Mouse (Mus musculus) hindbrain, embryonic 15.5 days (tissue): ENCODE measurements around the gene Ehhadh. TPM values are rescaled to one million over a fixed set of nuclear protein-coding genes. Genes with fewer than 3 reads are reported as not detected.
"Not testable (repeated sequence)": the region's sequence is repeated elsewhere in the genome, so short reads cannot be mapped to it uniquely, and the experiment has no call there.

ENCODE experiments used
- ATAC-seq: fragments of 200-750 bp; cut with Nextera tagmentation; 2 replicates; pipeline ENCODE4 v1.8.0; 2017; ENCODE audit warnings: low read depth, moderate number of reproducible peaks, moderate TSS enrichment; ENCODE audit not compliant: low FRiP score
- H3K27ac ChIP-seq: fragments of 300-500 bp; sonication (generic); replicated peaks from 2 replicates; pipeline ENCODE4 v1.5.1; 2015; ENCODE audit warnings: mild to moderate bottlenecking, inconsistent platforms
- H3K27me3 ChIP-seq: fragments of 300-500 bp; sonication (generic); 2 replicates; pipeline ENCODE4 v1.6.1; 2015; ENCODE audit warnings: control low read depth, inconsistent platforms
- H3K36me3 ChIP-seq: fragments of 300-500 bp; sonication (generic); 2 replicates; pipeline ENCODE4 v1.6.1; 2015; ENCODE audit warnings: control low read depth, inconsistent platforms
- H3K4me1 ChIP-seq: fragments of 300-500 bp; sonication (generic); replicated peaks from 2 replicates; pipeline ENCODE4 v1.6.1; 2015; ENCODE audit warnings: control low read depth, inconsistent platforms
- H3K4me2 ChIP-seq: fragments of 300-500 bp; sonication (generic); 2 replicates; pipeline ENCODE4 v1.6.1; 2015; ENCODE audit warnings: moderate library complexity, mild to moderate bottlenecking, inconsistent platforms
- H3K4me3 ChIP-seq: fragments of 300-500 bp; sonication (generic); 2 replicates; pipeline ENCODE4 v1.5.1; 2015; ENCODE audit warnings: mild to moderate bottlenecking, inconsistent platforms
- H3K9ac ChIP-seq: fragments of 300-500 bp; sonication (generic); 2 replicates; pipeline ENCODE4 v1.6.1; 2015; ENCODE audit warnings: inconsistent platforms
- H3K9me3 ChIP-seq: fragments of 300-500 bp; sonication (generic); 2 replicates; pipeline ENCODE4 v1.6.1; 2016; ENCODE audit warnings: control low read depth, inconsistent platforms
- WGBS: fragments of 180-500 bp; shearing (Covaris S2); methylation state at CpG from one replicate; pipeline ENCODE4 v1.1.7; 2015; 5-methylcytosine and 5-hydroxymethylcytosine counted together
- polyA plus RNA-seq: library from polyadenylated mRNA; unstranded; fragments of >200 nt; fragmentation: Nextera tagmentation; extraction: Ambion mirVana; gene quantifications from 2 replicates; pipeline ENCODE4 v1.2.1, GENCODE M21; 2015

Ehhadh gene
- polyA plus RNA-seq, 1 experiment from 2014 or later = 1.8 TPM

DNA sequence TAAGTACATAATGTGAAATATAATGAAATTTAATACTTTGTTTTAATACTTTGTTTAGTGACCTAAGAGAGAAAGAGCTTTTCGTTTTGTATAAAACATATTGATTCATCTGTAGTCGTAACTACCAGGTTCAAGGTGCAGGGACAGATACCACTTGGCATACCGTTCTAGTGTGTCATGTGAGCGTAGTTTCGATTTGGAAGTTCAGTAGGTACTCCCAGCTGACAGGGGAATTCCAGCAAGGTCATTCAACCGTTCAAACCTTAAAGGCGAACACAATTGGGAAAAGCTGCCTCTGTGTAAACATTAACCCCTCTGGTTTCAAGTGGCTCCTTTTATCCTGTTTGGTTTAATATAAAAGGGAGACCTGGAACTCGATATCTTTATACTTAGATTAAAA, 31.0 kb upstream of the Ehhadh start:
- no peak overlapping the region for H3K4me2 ChIP-seq
- no peak overlapping the region for H3K9ac ChIP-seq
- H3K27ac ChIP-seq = no peak overlapping the region
- H3K4me1 ChIP-seq = peaks cover 8% of the 10 kb centered on the region; the same call in 1 of the 2 replicates
- H3K9me3 ChIP-seq = no peaks in the 10 kb centered on the region
- H3K4me3 ChIP-seq = no peak overlapping the region
- no peak for ATAC-seq
- 48% methylated on average over 8 of the region's 8 CpGs for WGBS
- no peaks in the 10 kb centered on the region for H3K27me3 ChIP-seq
- no peaks in the 10 kb centered on the region for H3K36me3 ChIP-seq

GRCm38 (mm10) chr16:21818132-21818531, 30.5 kb upstream of the Ehhadh start:
- Histone ChIP-seq H3K27me3 (no peaks in the 10 kb centered on the region), H3K4me3 (no peak overlapping the region), H3K9ac (no peak overlapping the region), H3K4me1 (peaks cover 8% of the 10 kb centered on the region; the same call in 1 of the 2 replicates), H3K9me3 (no peaks in the 10 kb centered on the region), H3K36me3 (no peaks in the 10 kb centered on the region), H3K4me2 (no peak overlapping the region), H3K27ac (no peak overlapping the region)
- ATAC-seq = no peak
- WGBS = 42% methylated on average over 9 of the region's 9 CpGs

DNA sequence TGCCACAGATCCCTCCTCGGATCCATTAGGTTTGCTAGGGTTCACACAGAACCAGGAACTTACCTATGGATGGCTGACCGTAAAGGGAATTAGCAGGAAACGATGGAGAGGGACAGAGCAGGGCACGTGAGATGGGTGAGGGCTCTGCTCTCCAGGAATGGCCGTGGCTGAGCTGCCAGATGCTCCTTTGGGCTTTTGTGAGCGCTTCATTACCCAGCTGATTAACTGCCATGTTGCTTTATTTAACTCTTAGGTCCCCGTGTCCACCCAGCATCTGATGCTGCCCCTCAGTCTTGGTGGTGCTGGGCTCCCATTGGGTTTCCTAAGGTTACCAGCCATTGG, 28.0 kb upstream of the Ehhadh start:
- no peaks in the 10 kb centered on the region for H3K27me3 ChIP-seq
- peak overlapping the region; percentile 10 for H3K4me2 ChIP-seq
- 0 out of 2 replicates have a peak, but pooled peaks cover 3% of the 10 kb centered on the region for H3K36me3 ChIP-seq
- ATAC-seq = peak; percentile 59; the same call in 1 of the 2 replicates
- peak overlapping the region; percentile 42; the same call in 1 of the 2 replicates for H3K27ac ChIP-seq
- no peaks in the 10 kb centered on the region for H3K9me3 ChIP-seq
- no peak overlapping the region for H3K9ac ChIP-seq
- no peak overlapping the region for H3K4me3 ChIP-seq
- WGBS = 38% methylated on average over 7 of the region's 7 CpGs
- peaks cover 8% of the 10 kb centered on the region; the same call in 1 of the 2 replicates for H3K4me1 ChIP-seq

DNA sequence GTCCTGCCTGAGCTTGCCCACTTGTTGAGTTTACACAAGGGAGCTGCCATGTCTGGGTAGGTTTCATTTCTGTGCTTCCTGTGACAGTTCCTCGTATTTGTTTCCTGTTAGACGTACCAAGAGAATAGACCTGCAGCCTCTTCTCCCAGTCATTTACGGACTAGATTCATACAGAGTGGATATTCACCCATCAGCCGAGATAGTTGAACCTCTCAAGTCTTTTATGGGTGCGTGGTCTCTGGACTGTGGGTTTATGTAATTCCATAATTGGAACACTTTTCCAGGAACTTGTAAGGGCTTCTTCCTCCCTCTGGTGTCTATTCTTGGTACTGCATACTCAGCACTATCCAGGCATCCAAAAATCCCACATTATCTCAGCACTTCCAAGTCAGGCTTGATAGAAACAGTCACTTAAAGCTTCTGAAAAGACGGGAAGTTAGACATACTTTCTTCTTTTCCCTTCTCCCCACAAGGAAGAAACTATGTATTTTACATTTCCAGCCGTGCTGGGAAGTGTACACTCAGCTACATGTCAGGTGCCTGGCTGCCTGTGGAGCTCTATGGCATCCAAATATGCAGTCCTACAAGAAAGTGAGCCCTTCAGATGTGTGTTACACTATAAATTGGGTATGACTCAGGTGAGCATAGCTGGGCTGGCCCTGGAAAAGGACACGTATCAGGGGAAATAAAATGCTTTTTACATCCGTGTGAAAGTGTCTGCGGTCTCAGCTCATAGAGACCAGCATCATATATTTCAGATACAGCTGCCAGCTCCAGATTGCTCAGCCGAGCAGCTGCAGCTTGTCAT, 27.5 kb upstream of the Ehhadh start:
- Histone ChIP-seq H3K4me2 (peak overlapping the region; percentile 10; the same call in 1 of the 2 replicates), H3K36me3 (0 out of 2 replicates have a peak, but pooled peaks cover 3% of the 10 kb centered on the region), H3K4me3 (no peak overlapping the region), H3K27me3 (no peaks in the 10 kb centered on the region), H3K9me3 (no peaks in the 10 kb centered on the region), H3K9ac (no peak overlapping the region), H3K4me1 (peaks cover 8% of the 10 kb centered on the region; the same call in 1 of the 2 replicates), H3K27ac (peak overlapping the region; percentile 42)
- 57% methylated on average over 11 of the region's 11 CpGs for WGBS
- ATAC-seq = peak; percentile 62

DNA sequence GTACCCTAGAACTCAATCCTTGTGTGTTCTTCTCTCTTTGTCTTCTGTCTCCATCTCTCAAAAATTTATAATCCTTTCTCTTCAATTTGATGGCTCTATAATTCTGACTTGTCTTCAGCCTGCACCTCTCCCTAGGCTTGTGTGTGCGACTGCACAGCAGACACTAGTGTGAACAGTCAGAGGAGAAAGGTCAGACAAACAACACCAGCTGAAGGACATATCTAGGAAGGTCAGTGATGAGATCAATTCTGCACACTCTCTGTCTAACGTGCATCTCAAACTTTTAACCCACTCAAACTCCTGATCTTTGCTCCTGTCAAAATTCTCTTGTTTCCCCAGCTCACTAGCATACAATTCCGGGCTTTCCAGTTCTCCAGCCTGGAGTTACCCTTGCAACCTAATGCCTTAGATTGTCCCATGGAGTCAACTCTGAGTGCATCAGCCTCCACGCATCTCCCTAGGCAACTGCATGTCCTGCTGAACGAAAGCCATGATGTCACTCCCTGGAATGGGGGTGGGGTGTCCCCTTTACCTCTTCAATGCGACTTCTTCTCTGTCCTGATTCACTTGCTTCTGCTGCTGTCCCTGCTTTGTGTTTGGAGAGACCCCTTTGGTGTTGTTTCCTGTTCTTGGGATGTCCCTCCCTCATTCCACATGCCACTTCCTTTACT, 25.7 kb upstream of the Ehhadh start:
- ATAC-seq = no peak
- WGBS = 73% methylated on average over 6 of the region's 6 CpGs
- Histone ChIP-seq H3K36me3 (peaks cover 13% of the 10 kb centered on the region), H3K9me3 (no peaks in the 10 kb centered on the region), H3K4me3 (no peak overlapping the region), H3K27ac (no peak overlapping the region), H3K27me3 (no peaks in the 10 kb centered on the region), H3K4me1 (peaks cover 8% of the 10 kb centered on the region; the same call in 1 of the 2 replicates), H3K9ac (no peak overlapping the region), H3K4me2 (no peak overlapping the region)

DNA sequence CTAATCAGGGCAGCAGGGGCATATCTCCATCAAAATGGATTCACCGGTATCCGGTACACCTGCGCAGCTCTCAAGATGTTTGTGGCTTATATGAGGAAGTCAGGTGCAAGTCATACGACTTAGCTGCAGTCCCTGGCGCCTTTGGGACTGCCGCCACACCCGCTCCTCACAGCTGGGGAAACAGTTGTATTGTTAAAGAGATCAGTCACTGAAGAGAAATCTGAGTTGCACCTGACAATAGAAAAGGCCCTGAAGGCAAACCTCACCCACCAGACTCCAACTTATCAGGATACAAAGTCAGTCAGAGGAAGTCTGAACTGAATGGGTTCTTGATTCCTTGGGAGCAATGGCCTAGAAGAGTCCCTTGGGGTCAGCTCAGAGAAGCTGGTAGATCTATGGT, 20.2 kb upstream of the Ehhadh start:
- not testable (repeated sequence) for H3K4me3 ChIP-seq, H3K4me1 ChIP-seq, H3K27ac ChIP-seq, H3K9me3 ChIP-seq, H3K4me2 ChIP-seq, ATAC-seq, H3K9ac ChIP-seq, H3K27me3 ChIP-seq
- 92% methylated on average over 7 of the region's 7 CpGs for WGBS
- peaks cover 22% of the 10 kb centered on the region for H3K36me3 ChIP-seq

DNA sequence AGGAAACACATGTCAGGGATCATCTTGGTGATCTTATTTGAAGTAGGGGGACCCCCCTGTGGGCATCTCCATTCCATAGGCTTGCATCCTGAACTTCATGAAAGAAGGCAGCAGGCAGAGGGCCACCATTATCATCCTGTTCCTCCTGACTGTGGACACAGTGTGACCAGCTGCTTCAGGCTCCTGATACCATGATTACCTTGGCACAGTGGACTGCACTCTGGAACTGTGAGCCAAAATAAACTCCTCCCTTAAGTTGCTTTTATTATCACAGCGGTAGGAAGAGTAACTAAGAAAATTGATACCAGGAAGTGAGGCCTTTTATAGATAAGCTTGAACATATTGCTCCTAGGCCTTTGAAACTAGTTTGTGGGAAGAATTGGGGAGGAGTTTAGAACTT, 19.3 kb upstream of the Ehhadh start:
- no peak for ATAC-seq
- H3K4me1 ChIP-seq = no peaks in the 10 kb centered on the region
- no peaks in the 10 kb centered on the region for H3K27me3 ChIP-seq
- H3K27ac ChIP-seq = no peak overlapping the region
- H3K4me2 ChIP-seq = no peak overlapping the region
- H3K36me3 ChIP-seq = peaks cover 22% of the 10 kb centered on the region
- H3K9ac ChIP-seq = no peak overlapping the region
- WGBS = 90% methylated on average over 1 of the region's 1 CpGs
- H3K9me3 ChIP-seq = no peaks in the 10 kb centered on the region
- H3K4me3 ChIP-seq = no peak overlapping the region

DNA sequence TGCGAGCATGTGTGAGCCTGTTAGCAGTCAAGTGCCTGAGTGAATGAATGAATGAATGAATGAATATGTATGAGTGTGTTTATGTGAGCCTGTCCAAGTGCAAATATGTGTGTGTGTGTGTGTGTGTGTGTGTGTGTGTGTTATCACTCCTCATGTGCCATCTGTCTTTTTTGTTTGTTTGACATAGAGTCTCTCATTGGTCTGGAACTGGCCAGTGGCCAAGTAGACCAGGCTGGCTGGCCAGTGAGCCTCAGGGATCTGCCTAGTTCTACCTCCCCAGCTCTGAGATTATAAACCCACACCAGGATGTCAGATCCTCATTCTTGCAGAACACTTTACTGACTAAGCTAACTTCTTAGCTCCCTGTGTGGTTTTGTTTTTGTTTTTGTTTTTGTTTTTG, 16.7 kb upstream of the Ehhadh start:
- Histone ChIP-seq H3K27ac (no peak overlapping the region), H3K4me2 (no peak overlapping the region), H3K4me3 (no peak overlapping the region), H3K27me3 (no peaks in the 10 kb centered on the region), H3K9me3 (no peaks in the 10 kb centered on the region), H3K36me3 (peaks cover 29% of the 10 kb centered on the region), H3K4me1 (no peaks in the 10 kb centered on the region), H3K9ac (no peak overlapping the region)
- no peak for ATAC-seq
- 83% methylated on average over 1 of the region's 1 CpGs for WGBS

GRCm38 (mm10) chr16:21795071-21795470, 7.5 kb upstream of the Ehhadh start:
- Histone ChIP-seq H3K4me1 (peaks cover 24% of the 10 kb centered on the region), H3K27me3 (no peaks in the 10 kb centered on the region), H3K4me3 (peak overlapping the region; percentile 65), H3K27ac (no peak overlapping the region), H3K4me2 (peak overlapping the region; percentile 86), H3K36me3 (peaks cover 7% of the 10 kb centered on the region; the same call in 1 of the 2 replicates), H3K9ac (peak overlapping the region; percentile 89), H3K9me3 (no peaks in the 10 kb centered on the region)
- ATAC-seq = no peak
- WGBS = 14% methylated on average over 5 of the region's 5 CpGs

- WGBS = 2% methylated on average over 14 of the region's 14 CpGs
- H3K4me1 ChIP-seq = peaks cover 24% of the 10 kb centered on the region
- no peaks in the 10 kb centered on the region for H3K9me3 ChIP-seq
- H3K4me2 ChIP-seq = peak overlapping the region; percentile 86
- H3K27ac ChIP-seq = peak overlapping the region; percentile 90
- H3K27me3 ChIP-seq = no peaks in the 10 kb centered on the region
- ATAC-seq = no peak
- H3K36me3 ChIP-seq = peaks cover 7% of the 10 kb centered on the region; the same call in 1 of the 2 replicates
- peak overlapping the region; percentile 89 for H3K9ac ChIP-seq
- H3K4me3 ChIP-seq = peak overlapping the region; percentile 65
These were observed 7.1 kb upstream of the Ehhadh start for GRCm38 (mm10) chr16:21794697-21795045.

GRCm38 (mm10) chr16:21793875-21794696, 6.5 kb upstream of the Ehhadh start, which contains the start of gene Map3k13:
Map3k13 (plus strand) TSS chr16:21794346.
- peaks cover 24% of the 10 kb centered on the region for H3K4me1 ChIP-seq
- peaks cover 1% of the 10 kb centered on the region; the same call in 1 of the 2 replicates for H3K36me3 ChIP-seq
- peak within 1 kb of the TSS; percentile 86 for H3K4me2 ChIP-seq
- ATAC-seq = peak; percentile 99
- 2% methylated on average over 47 of the region's 47 CpGs for WGBS
- H3K9me3 ChIP-seq = no peaks in the 10 kb centered on the region
- no peaks in the 10 kb centered on the region for H3K27me3 ChIP-seq
- peak within 1 kb of the TSS; percentile 89 for H3K9ac ChIP-seq
- H3K27ac ChIP-seq = peak within 1 kb of the TSS; percentile 90
- H3K4me3 ChIP-seq = peak within 1 kb of the TSS; percentile 65
